Mouse (Mus musculus) limb, embryonic 14.5 days (tissue): ENCODE results near the gene Slc3a2. TPM values are rescaled to one million over a fixed set of nuclear protein-coding genes. Genes with fewer than 3 reads are reported as not detected.
"Not testable (repeated sequence)": the region's sequence is repeated elsewhere in the genome, so short reads cannot be mapped to it uniquely, and the experiment has no call there.

Source experiments
- ATAC-seq: fragments of 200-750 bp; cut with Nextera tagmentation; 2 replicates; pipeline ENCODE4 v1.8.0; 2017; ENCODE audit warnings: low read depth, moderate number of reproducible peaks, moderate TSS enrichment; ENCODE audit not compliant: low FRiP score
- DNase-seq: peaks from one replicate; pipeline ENCODE4 v3.0.0-alpha.2; 2015; ENCODE audit warnings: low spot score
- H3K27ac ChIP-seq: fragments of 300-500 bp; sonication (generic); replicated peaks from 2 replicates; pipeline ENCODE4 v1.5.1; 2014; ENCODE audit warnings: low read depth, mild to moderate bottlenecking, low read length, moderate library complexity, mixed read lengths
- H3K27me3 ChIP-seq: fragments of 300-500 bp; sonication (generic); 2 replicates; pipeline ENCODE4 v1.6.1; 2014; ENCODE audit warnings: low read length, mixed read lengths; ENCODE audit not compliant: control insufficient read depth, insufficient read depth
- H3K36me3 ChIP-seq: fragments of 300-500 bp; sonication (generic); 2 replicates; pipeline ENCODE4 v1.6.1; 2014; ENCODE audit warnings: mild to moderate bottlenecking, low read length, moderate library complexity, mixed read lengths; ENCODE audit not compliant: control insufficient read depth, insufficient read depth
- H3K4me1 ChIP-seq: fragments of 300-500 bp; sonication (generic); 2 replicates; pipeline ENCODE4 v1.6.1; 2014; ENCODE audit warnings: antibody characterized with exemption, low read length, mixed read lengths; ENCODE audit not compliant: control insufficient read depth, insufficient read depth
- H3K4me2 ChIP-seq: fragments of 300-500 bp; sonication (generic); replicated peaks from 2 replicates; pipeline ENCODE4 v1.6.1; 2014; ENCODE audit warnings: low read depth, mild to moderate bottlenecking, low read length, moderate library complexity; ENCODE audit not compliant: severe bottlenecking
- H3K4me3 ChIP-seq: fragments of 300-500 bp; sonication (generic); replicated peaks from 2 replicates; pipeline ENCODE4 v1.5.1; 2014; ENCODE audit warnings: low read length
- H3K9ac ChIP-seq: fragments of 300-500 bp; sonication (generic); 2 replicates; pipeline ENCODE4 v1.6.1; 2014; ENCODE audit warnings: mild to moderate bottlenecking, low read depth, low read length, moderate library complexity; ENCODE audit not compliant: severe bottlenecking
- H3K9me3 ChIP-seq: fragments of 300-500 bp; sonication (generic); 2 replicates; pipeline ENCODE4 v1.6.1; 2016; ENCODE audit warnings: low read length; ENCODE audit not compliant: control insufficient read depth
- POLR2A ChIP-seq: fragments of 200-500 bp; IDR thresholded peaks from 2 replicates; pipeline ENCODE4 v1.8.0; 2012; ENCODE audit warnings: inconsistent platforms, mild to moderate bottlenecking, moderate library complexity, borderline replicate concordance; ENCODE audit not compliant: insufficient read depth, insufficient read length; ENCODE audit errors: extremely low read depth
- WGBS: fragments of 180-500 bp; shearing (Covaris S2); extraction: QIAGEN DNeasy Blood & Tissue Kit; methylation state at CpG from one replicate; pipeline ENCODE4 v1.1.7; 2014; 5-methylcytosine and 5-hydroxymethylcytosine counted together
- polyA plus RNA-seq, 2 experiments: library from polyadenylated mRNA; depleted of rRNA in 1 of 2; stranded (reverse) in 1 of 2; unstranded in 1 of 2; fragments of >200 nt; fragmentation: Nextera tagmentation in 1 of 2; extraction: Ambion mirVana in 1 of 2; gene quantifications; 2 replicates each; pipeline versions ENCODE4 v1.2.1 to v1.2.3; 2012 to 2014

The Slc3a2 gene
- polyA plus RNA-seq, 2 experiments = 109 to 111 TPM

GRCm38 (mm10) chr19:8738911-8739310 lies 15.7 kb upstream of the Slc3a2 start:
- DNase-seq (no peak), ATAC-seq (no peak)
- no peak overlapping the region for H3K9ac ChIP-seq
- H3K9me3 ChIP-seq = no peaks in the 10 kb centered on the region
- no peak for TF ChIP-seq POLR2A
- H3K27me3 ChIP-seq = no peaks in the 10 kb centered on the region
- peaks cover 48% of the 10 kb centered on the region for H3K36me3 ChIP-seq
- H3K4me1 ChIP-seq = peaks cover 23% of the 10 kb centered on the region
- no peak overlapping the region for H3K4me2 ChIP-seq
- H3K27ac ChIP-seq = no peak overlapping the region
- 93% methylated on average over 7 of the region's 7 CpGs for WGBS
- H3K4me3 ChIP-seq = no peak overlapping the region

- ATAC-seq = no peak
Measured at GRCm38 (mm10) chr19:8736160-8736467, 12.9 kb upstream of the Slc3a2 start.

GRCm38 (mm10) chr19:8735389-8736159 lies 12.4 kb upstream of the Slc3a2 start, which contains the start of gene Wdr74:
Wdr74 (plus strand) TSS chr19:8735827.
- peak; percentile 95 for DNase-seq
- Histone ChIP-seq H3K9me3 (no peaks in the 10 kb centered on the region), H3K4me2 (peak within 1 kb of the TSS; percentile 84), H3K9ac (peak within 1 kb of the TSS; percentile 74), H3K27ac (no peak within 1 kb of the TSS; the same call in 1 of the 2 replicates), H3K4me3 (peak within 1 kb of the TSS; percentile 70), H3K27me3 (no peaks in the 10 kb centered on the region), H3K4me1 (peaks cover 8% of the 10 kb centered on the region; the same call in 1 of the 2 replicates), H3K36me3 (peaks cover 31% of the 10 kb centered on the region)
- WGBS = under 1% methylated on average over 29 of the region's 32 CpGs
- ATAC-seq = peak; percentile 95
- peak; percentile 82; the same call in 1 of the 2 replicates for TF ChIP-seq POLR2A

More at GRCm38 (mm10) chr19:8736160-8736467, 12.9 kb upstream of the Slc3a2 start:
- no peak for TF ChIP-seq POLR2A
- Histone ChIP-seq H3K36me3 (peaks cover 34% of the 10 kb centered on the region), H3K4me2 (peak overlapping the region; percentile 84), H3K27me3 (no peaks in the 10 kb centered on the region), H3K27ac (no peak overlapping the region; the same call in 1 of the 2 replicates), H3K4me3 (peak overlapping the region; percentile 70), H3K9me3 (no peaks in the 10 kb centered on the region), H3K9ac (peak overlapping the region; percentile 74), H3K4me1 (peaks cover 12% of the 10 kb centered on the region)
- no peak for DNase-seq
- WGBS = under 1% methylated on average over 11 of the region's 11 CpGs

GRCm38 (mm10) chr19:8734334-8734733 lies 11.2 kb upstream of the Slc3a2 start:
- Histone ChIP-seq H3K9ac (no peak overlapping the region), H3K27me3 (no peaks in the 10 kb centered on the region), H3K4me2 (no peak overlapping the region), H3K4me3 (no peak overlapping the region), H3K36me3 (peaks cover 19% of the 10 kb centered on the region), H3K4me1 (peaks cover 7% of the 10 kb centered on the region; the same call in 1 of the 2 replicates), H3K27ac (no peak overlapping the region), H3K9me3 (no peaks in the 10 kb centered on the region)
- no peak for TF ChIP-seq POLR2A
- DNase-seq (no peak), ATAC-seq (no peak)
- WGBS = 66% methylated on average over 3 of the region's 3 CpGs

GRCm38 (mm10) chr19:8728335-8729099 lies 5.3 kb upstream of the Slc3a2 start:
- not testable (repeated sequence) for H3K9me3 ChIP-seq, H3K27me3 ChIP-seq, ATAC-seq, DNase-seq, H3K27ac ChIP-seq, H3K4me2 ChIP-seq, H3K9ac ChIP-seq, H3K4me3 ChIP-seq
- H3K4me1 ChIP-seq = peaks cover 11% of the 10 kb centered on the region
- peaks cover 33% of the 10 kb centered on the region for H3K36me3 ChIP-seq
- WGBS = 52% methylated on average over 3 of the region's 3 CpGs
